Mouse (Mus musculus) mesoderm, embryonic 11.5 days (tissue): ENCODE data around the gene Gm21149.
"Not testable (repeated sequence)": the region's sequence is repeated elsewhere in the genome, so short reads cannot be mapped to it uniquely, and the experiment has no call there.

Experiments used
- DNase-seq: peaks from one replicate; pipeline ENCODE4 v3.0.0-alpha.2; 2012; ENCODE audit warnings: low read depth, low spot score

Gene Gm21149

GRCm38 (mm10) chr5:15463561-15463960 is 12.8 kb downstream of the Gm21149 start:
- DNase-seq: not testable (repeated sequence)

- DNase-seq: not testable (repeated sequence)
Measured at GRCm38 (mm10) chr5:15461613-15462012, 14.7 kb downstream of the Gm21149 start.

GRCm38 (mm10) chr5:15457865-15458571 is 18.3 kb downstream of the Gm21149 start:
- not testable (repeated sequence) for DNase-seq
